Mouse (Mus musculus): ENCODE results near the gene Ptx4.
"Not testable (repeated sequence)": the region's sequence is repeated elsewhere in the genome, so short reads cannot be mapped to it uniquely, and the experiment has no call there.

Gene Ptx4

DNA sequence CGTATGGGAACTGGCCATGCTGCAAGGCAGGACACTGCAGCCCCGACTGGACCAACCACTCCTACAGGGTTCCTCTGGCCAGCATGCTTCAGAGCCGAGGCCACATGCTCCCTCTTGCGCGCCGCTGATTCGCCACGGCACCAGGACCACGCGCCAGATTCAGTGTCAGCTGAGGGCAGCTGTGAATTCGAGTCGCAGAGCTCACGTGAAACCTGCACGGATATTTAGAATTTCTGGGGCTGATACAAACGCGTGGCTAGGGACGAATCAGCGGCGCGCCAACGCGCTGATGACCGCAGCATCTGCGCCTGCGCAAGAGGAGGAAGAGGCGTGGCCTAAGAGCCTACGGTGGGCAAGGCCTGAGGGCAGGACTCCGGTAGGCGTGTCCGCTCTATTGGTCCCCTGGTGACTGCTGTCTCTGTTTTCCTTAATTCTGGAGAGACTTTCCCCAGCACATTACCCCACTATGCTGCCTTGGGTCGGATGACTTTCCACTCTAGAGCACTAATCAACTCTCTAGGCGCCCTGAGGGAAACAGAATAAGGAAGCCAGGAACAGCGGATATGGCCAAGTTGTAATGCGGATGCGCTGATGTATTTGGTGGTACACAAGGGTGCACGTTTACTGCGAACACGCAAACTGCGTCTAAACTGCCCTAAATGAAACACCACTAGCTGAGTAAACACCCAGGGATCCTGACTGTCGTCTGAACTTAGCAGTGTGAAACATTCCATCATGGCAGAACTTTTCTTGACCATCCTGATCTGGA, 4.7 kb upstream of the Ptx4 start, which contains the start of gene Telo2:
Gene Telo2 (minus strand): TSS at position 304 of the 769 bp plus-strand sequence.
- DNase-seq = peak; percentile 95

GRCm38 (mm10) chr17:25117263-25117662, 3.3 kb upstream of the Ptx4 start:
- DNase-seq = no peak

DNA sequence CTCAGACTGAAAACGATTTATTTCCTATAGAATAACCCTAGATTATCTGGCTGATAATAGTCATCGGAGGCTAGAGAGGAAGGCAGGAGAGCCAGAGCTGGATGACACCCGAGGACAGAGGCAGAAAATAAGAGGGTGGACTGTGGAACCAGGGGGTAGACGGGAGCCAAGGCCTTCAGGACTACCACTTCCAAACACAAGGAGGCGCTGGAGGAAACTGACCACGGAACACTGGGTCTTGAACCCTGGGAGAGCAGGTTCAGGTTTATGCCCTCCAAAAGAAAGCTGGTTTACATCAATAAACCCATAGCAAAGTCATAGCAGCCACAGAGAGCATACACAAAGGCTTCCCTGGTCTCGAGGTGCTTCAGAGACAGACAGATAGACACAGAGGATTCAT, 3.4 kb downstream of the Ptx4 start:
- DNase-seq = peak; percentile 18

DNA sequence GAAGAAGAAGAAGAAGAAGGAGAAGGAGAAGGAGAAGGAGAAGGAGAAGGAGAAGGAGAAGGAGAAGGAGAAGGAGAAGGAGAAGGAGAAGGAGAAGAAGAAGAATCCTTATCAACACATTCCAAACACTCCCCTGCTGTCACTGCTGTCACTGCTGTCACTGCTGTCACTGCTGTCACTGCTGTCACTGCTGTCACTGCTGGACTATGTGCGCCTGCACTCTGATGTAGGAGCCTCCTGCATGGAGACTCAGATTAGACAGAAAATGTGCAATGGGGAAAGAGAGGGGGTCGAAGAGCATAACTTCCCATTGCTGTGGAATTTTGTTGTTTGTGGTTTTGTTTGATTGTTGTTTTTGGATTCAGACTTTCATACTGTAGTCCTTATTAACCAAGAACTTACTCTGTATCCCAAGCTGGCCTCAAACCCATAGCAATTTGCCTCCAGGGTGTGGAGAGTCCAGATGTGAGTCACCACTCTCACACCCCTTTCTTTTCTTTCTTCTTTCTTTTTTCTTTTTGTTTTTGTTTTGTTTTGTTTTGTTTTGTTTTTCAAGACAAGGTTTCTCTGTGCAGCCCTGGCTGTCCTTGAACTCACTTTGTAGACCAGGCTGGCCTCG, 5.0 kb downstream of the Ptx4 start:
- not testable (repeated sequence) for DNase-seq

GRCm38 (mm10) chr17:25127079-25127478, 6.5 kb downstream of the Ptx4 start:
- DNase-seq = peak; percentile 29

DNA sequence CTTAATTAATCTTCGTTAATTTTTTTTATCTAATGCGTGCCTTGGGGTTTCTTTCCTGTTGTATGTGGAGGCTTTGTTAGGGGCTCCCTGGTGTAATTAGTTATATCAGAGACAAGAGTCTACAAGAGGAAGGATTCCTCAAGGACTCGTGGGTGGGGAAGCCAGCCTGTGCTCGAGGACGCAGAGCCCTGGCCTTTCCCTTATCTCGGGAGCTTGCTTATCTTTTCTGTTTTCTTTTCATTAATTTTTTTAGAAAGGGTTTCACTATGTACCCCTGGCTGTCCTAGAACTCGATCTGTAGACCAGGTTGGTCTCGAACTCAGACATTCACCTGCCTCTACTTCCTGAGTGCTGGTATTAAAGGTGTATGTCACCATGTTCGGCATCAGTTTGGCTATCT, 7.1 kb downstream of the Ptx4 start:
- no peak for DNase-seq

DNA sequence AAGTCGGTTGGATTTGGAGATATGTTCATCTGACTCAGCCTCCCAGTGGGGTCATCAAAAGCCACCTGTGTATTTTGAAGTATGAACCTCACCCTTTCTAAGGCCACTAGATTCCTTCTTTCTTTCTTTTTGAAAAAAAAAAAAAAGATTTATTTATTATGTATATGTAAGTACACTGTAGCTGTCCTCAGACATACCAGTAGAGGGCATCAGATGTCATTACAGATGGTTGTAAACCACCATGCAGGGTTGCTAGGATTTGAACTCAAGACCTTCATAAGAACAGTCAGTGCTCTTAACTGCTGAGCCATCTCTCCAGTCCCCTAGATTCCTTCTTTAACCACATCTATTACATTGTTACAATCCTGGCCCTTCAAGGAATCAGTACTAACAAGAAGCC, 9.5 kb downstream of the Ptx4 start:
- DNase-seq = no peak

GRCm38 (mm10) chr17:25133275-25133698, 12.7 kb downstream of the Ptx4 start, which contains the start of gene Clcn7:
Clcn7 (plus strand) TSS chr17:25133391.
- DNase-seq = peak; percentile 98

DNA sequence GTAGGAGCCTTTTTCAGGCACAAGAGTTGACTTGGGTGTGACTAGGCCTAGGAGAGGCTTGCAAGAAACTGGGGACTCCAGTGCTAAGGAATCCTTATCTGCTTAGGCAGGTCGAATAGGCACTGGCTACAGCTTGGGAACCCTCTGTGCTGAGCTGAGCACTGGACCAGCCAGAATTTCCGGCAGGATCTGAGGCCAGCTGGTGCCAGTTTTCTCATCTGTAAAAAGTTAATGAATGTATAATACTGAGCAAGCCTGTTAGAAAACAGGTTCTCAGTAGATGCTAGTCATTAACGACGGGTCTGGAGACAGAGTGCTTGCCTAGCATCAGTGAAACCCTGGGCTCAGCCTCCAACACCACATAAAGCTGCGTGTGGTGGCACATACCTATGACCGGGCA, 15.1 kb downstream of the Ptx4 start:
- DNase-seq = no peak

DNA sequence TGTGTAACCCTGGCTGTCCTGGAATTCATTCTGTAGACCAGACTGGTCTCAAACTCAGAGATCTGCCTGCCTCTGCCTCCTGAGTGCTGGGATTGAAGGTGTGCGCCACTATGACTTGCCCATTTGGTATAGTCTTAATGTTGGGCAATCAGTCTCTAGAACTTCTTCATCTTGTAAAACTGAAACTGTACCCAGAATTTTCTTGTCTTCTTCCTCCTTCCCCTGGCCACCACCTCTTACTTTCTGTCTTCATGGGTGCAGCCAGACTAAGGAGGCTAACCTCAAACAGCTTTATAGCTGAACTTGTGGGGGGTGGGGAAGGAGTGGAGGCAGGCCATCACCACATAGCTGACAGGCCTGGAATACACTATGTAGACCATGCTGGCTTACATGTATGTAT, 18.2 kb downstream of the Ptx4 start:
- DNase-seq = no peak

GRCm38 (mm10) chr17:25139960-25140359, 19.4 kb downstream of the Ptx4 start:
- DNase-seq = peak; percentile 16

GRCm38 (mm10) chr17:25162161-25162560, 41.6 kb downstream of the Ptx4 start, which contains the start of gene Ccdc154:
Ccdc154 (plus strand) TSS chr17:25162461.
- DNase-seq = no peak

DNA sequence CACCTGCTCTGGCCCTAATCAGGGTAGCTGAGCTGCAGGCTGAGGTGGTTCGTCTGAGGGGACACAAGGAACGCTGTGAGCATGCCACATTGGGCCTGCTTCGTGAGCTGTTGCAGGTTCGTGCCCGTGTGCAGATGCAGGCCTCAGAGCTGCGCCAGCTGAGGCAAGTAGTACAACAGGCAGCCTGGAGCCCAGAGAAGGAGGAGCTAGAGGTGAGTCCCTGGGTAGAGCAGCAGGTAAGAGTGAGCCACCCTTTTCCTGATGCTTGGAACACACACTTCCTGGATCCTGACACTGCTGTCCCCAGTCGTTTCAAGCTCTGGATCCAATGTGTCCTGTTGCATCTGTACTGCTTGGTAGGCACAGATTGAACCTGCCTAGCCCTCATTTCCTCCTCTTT, 42.8 kb downstream of the Ptx4 start:
- no peak for DNase-seq

DNA sequence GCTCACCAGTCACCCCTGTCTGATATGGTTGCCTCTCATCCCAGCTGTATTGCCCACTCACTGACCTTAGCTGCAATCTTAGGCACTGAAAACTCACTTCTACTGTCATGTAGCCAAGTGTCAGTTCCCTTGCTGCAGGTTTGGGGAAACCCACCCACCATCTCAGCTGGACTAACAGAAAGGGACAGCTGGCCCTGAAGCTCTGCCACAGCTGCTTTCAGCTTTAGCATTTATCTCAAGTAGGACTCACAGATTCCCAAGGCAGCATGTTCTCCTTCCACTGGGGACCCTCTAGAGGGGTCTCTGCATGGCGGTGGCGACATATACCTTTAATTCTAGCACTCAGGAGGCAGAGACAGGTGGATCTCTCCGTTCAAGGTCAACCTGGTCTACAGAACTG, 44.2 kb downstream of the Ptx4 start:
- DNase-seq = no peak

GRCm38 (mm10) chr17:25165970-25166671, 45.6 kb downstream of the Ptx4 start:
- DNase-seq = no peak

- DNase-seq = no peak
These were observed 49.1 kb downstream of the Ptx4 start for GRCm38 (mm10) chr17:25169706-25170105.

DNA sequence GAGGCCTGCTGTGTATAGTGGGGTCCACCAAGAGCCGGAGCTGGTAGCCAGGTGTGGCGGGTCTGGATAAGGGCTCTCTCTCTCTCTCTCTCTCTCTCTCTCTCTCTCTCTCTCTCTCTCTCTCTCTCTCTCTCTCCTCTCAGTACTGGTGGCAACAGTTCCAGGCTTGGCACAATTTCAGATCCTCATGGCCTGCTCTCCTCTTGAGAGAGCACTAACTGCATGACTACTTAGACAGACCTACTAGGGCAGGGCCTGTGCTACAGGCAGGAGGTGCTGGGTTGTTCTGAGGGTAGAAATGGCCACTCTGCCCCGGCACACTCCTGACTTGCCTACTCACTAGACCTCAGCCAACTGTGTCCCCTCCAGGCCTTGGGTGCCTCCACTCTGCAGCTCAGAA, 52.0 kb downstream of the Ptx4 start:
- no peak for DNase-seq
